Mouse (Mus musculus) neural tube, embryonic 14.5 days (tissue): ENCODE measurements at regions not wholly inside any gene's neighbourhood (a gene's known extent, or its start where the extent isn't known, plus 50 kb on each side); places are given as distances from the start of the nearest gene placed in this dataset. TPM values are rescaled to one million over a fixed set of nuclear protein-coding genes. Genes with fewer than 3 reads are reported as not detected.

Source experiments
- ATAC-seq: fragments of 200-750 bp; cut with Nextera tagmentation; 2 replicates; pipeline ENCODE4 v1.8.0; 2017; ENCODE audit warnings: low read depth, mild to moderate bottlenecking, moderate TSS enrichment, moderate library complexity
- H3K27ac ChIP-seq: fragments of 300-500 bp; sonication (generic); 2 replicates; pipeline ENCODE4 v1.5.1; 2014; ENCODE audit warnings: low read depth, mild to moderate bottlenecking, control low read depth, low read length, moderate library complexity, mixed read lengths
- H3K27me3 ChIP-seq: fragments of 300-500 bp; sonication (generic); 2 replicates; pipeline ENCODE4 v1.6.1; 2014; ENCODE audit warnings: low read length; ENCODE audit not compliant: control insufficient read depth, insufficient read depth
- H3K36me3 ChIP-seq: fragments of 300-500 bp; sonication (generic); 2 replicates; pipeline ENCODE4 v1.6.1; 2014; ENCODE audit warnings: low read length, mixed read lengths; ENCODE audit not compliant: control insufficient read depth, insufficient read depth
- H3K4me1 ChIP-seq: fragments of 300-500 bp; sonication (generic); 2 replicates; pipeline ENCODE4 v1.6.1; 2014; ENCODE audit warnings: low read length; ENCODE audit not compliant: control insufficient read depth, insufficient read depth
- H3K4me2 ChIP-seq: fragments of 300-500 bp; sonication (generic); 2 replicates; pipeline ENCODE4 v1.6.1; 2014; ENCODE audit warnings: mild to moderate bottlenecking, low read depth, low read length, control low read depth
- H3K4me3 ChIP-seq: fragments of 300-500 bp; sonication (generic); 2 replicates; pipeline ENCODE4 v1.5.1; 2014; ENCODE audit warnings: low read depth, low read length, control low read depth, mixed read lengths
- H3K9ac ChIP-seq: fragments of 300-500 bp; sonication (generic); replicated peaks from 2 replicates; pipeline ENCODE4 v1.6.1; 2014; ENCODE audit warnings: low read depth, mild to moderate bottlenecking, control low read depth, low read length, mixed read lengths
- H3K9me3 ChIP-seq: fragments of 300-500 bp; sonication (generic); 2 replicates; pipeline ENCODE4 v1.6.1; 2016; ENCODE audit warnings: low read length; ENCODE audit not compliant: control insufficient read depth
- WGBS: fragments of 180-500 bp; shearing (Covaris S2); extraction: QIAGEN DNeasy Blood & Tissue Kit; methylation state at CpG from one replicate; pipeline ENCODE4 v1.1.7; 2014; 5-methylcytosine and 5-hydroxymethylcytosine counted together
- microRNA-seq: library from miRNA; unstranded; fragments of <30 nt; microRNA quantifications from one replicate; pipeline ENCODE4, GENCODE M21; 2016

- Histone ChIP-seq H3K9ac (no peak overlapping the region), H3K4me1 (no peaks in the 10 kb centered on the region), H3K4me3 (no peak overlapping the region), H3K27ac (no peak overlapping the region), H3K36me3 (no peaks in the 10 kb centered on the region), H3K9me3 (no peaks in the 10 kb centered on the region), H3K4me2 (no peak overlapping the region), H3K27me3 (no peaks in the 10 kb centered on the region)
- no peak for ATAC-seq
- 74% methylated on average over 9 of the region's 9 CpGs for WGBS
Measured at GRCm38 (mm10) chr8:44559161-44559560, 376.1 kb upstream of the Fat1 start.

GRCm38 (mm10) chr8:44576314-44576858, 358.9 kb upstream of the Fat1 start:
- Histone ChIP-seq H3K4me1 (no peaks in the 10 kb centered on the region), H3K36me3 (no peaks in the 10 kb centered on the region), H3K9me3 (no peaks in the 10 kb centered on the region), H3K27me3 (no peaks in the 10 kb centered on the region), H3K4me3 (no peak overlapping the region), H3K4me2 (no peak overlapping the region), H3K27ac (no peak overlapping the region), H3K9ac (no peak overlapping the region)
- 34% methylated on average over 5 of the region's 5 CpGs for WGBS
- peak; percentile 60; the same call in 1 of the 2 replicates for ATAC-seq

GRCm38 (mm10) chr8:44576993-44577392, 358.3 kb upstream of the Fat1 start:
- 31% methylated on average over 5 of the region's 5 CpGs for WGBS
- Histone ChIP-seq H3K36me3 (no peaks in the 10 kb centered on the region), H3K4me2 (no peak overlapping the region), H3K9me3 (no peaks in the 10 kb centered on the region), H3K27ac (no peak overlapping the region), H3K9ac (no peak overlapping the region), H3K27me3 (no peaks in the 10 kb centered on the region), H3K4me3 (no peak overlapping the region), H3K4me1 (no peaks in the 10 kb centered on the region)
- ATAC-seq, result no peak

Small RNAs in the stretch of these regions (microRNA-seq; reads per million reads assigned to microRNA genes)
- not detected for gene Gm26241
